Mouse (Mus musculus) kidney, adult 2 months (tissue): ENCODE measurements around the gene Katnal1. TPM values are rescaled to one million over a fixed set of nuclear protein-coding genes. Genes with fewer than 3 reads are reported as not detected.

Source experiments
- DNase-seq: peaks from one replicate; pipeline ENCODE4 v3.0.0; 2021
- H3K27ac ChIP-seq: fragments of 200-500 bp; 2 replicates; pipeline ENCODE4 v1.5.1; 2012; ENCODE audit warnings: low read depth, low read length, control low read depth, inconsistent platforms; ENCODE audit not compliant: insufficient read depth
- H3K27me3 ChIP-seq: fragments of 200-500 bp; replicated peaks from 2 replicates; pipeline ENCODE4 v1.6.1; 2012; ENCODE audit warnings: mild to moderate bottlenecking, moderate library complexity, low read length, inconsistent platforms; ENCODE audit not compliant: control insufficient read depth, insufficient read depth
- H3K36me3 ChIP-seq: fragments of 200-500 bp; 2 replicates; pipeline ENCODE4 v1.6.1; 2012; ENCODE audit warnings: mild to moderate bottlenecking, moderate library complexity, low read length, inconsistent platforms; ENCODE audit not compliant: control insufficient read depth, insufficient read depth
- H3K4me1 ChIP-seq: fragments of 200-500 bp; 2 replicates; pipeline ENCODE4 v1.6.1; 2011; ENCODE audit warnings: low read length; ENCODE audit not compliant: control insufficient read depth, insufficient read depth
- H3K4me3 ChIP-seq: fragments of 200-500 bp; 2 replicates; pipeline ENCODE4 v1.5.1; 2011; ENCODE audit warnings: mild to moderate bottlenecking, low read depth, low read length, control low read depth; ENCODE audit not compliant: insufficient read depth
- CTCF ChIP-seq: fragments of 200-500 bp; conservative IDR thresholded peaks from 2 replicates; pipeline ENCODE4 v1.5.1; 2011; ENCODE audit warnings: low read depth, mild to moderate bottlenecking, control low read depth, low read length, moderate library complexity, mixed read lengths; ENCODE audit not compliant: insufficient read depth, insufficient read length
- POLR2A ChIP-seq: fragments of 200-500 bp; IDR thresholded peaks from one replicate; pipeline ENCODE4 v1.6.1; 2011; ENCODE audit warnings: low read depth, low read length, control low read depth
- WGBS: fragments of 180-500 bp; shearing (Covaris S2); methylation state at CpG from one replicate; pipeline ENCODE4 v1.1.7; 2018; 5-methylcytosine and 5-hydroxymethylcytosine counted together
- polyA plus RNA-seq: library from polyadenylated mRNA; depleted of rRNA; stranded (reverse); fragments of >200 nt; gene quantifications from 2 replicates; pipeline ENCODE4 v1.2.3, GENCODE M21; 2012

Katnal1 gene
- polyA plus RNA-seq, 1 experiment: 6.6 TPM

GRCm38 (mm10) chr5:148927717-148928223 is 1.4 kb downstream of the Katnal1 start:
- DNase-seq: peak; percentile 57
- Histone ChIP-seq H3K4me1 (peaks cover 15% of the 10 kb centered on the region; the same call in 1 of the 2 replicates), H3K27me3 (no peaks in the 10 kb centered on the region), H3K27ac (no peak overlapping the region; the same call in 1 of the 2 replicates), H3K4me3 (peak overlapping the region; percentile 84; the same call in 1 of the 2 replicates), H3K36me3 (no peaks in the 10 kb centered on the region)
- TF ChIP-seq POLR2A (no peak), CTCF (no peak)
- WGBS: 24% methylated on average over 5 of the region's 5 CpGs

GRCm38 (mm10) chr5:148924586-148924985 is 4.5 kb downstream of the Katnal1 start:
- WGBS: 48% methylated on average over 12 of the region's 12 CpGs
- DNase-seq: peak; percentile 66
- TF ChIP-seq POLR2A (no peak), CTCF (no peak)

GRCm38 (mm10) chr5:148924051-148924450 is 5.1 kb downstream of the Katnal1 start:
- no peaks in the 10 kb centered on the region for H3K36me3 ChIP-seq
- no peak for DNase-seq
- no peak overlapping the region for H3K4me3 ChIP-seq
- 57% methylated on average over 9 of the region's 9 CpGs for WGBS
- peaks cover 8% of the 10 kb centered on the region; the same call in 1 of the 2 replicates for H3K4me1 ChIP-seq
- H3K27me3 ChIP-seq: no peaks in the 10 kb centered on the region
- no peak overlapping the region for H3K27ac ChIP-seq
- TF ChIP-seq CTCF: no peak

More at GRCm38 (mm10) chr5:148924586-148924985, 4.5 kb downstream of the Katnal1 start:
- no peaks in the 10 kb centered on the region for H3K36me3 ChIP-seq
- no peak overlapping the region for H3K27ac ChIP-seq
- H3K4me3 ChIP-seq: no peak overlapping the region
- H3K4me1 ChIP-seq: peaks cover 12% of the 10 kb centered on the region; the same call in 1 of the 2 replicates
- no peaks in the 10 kb centered on the region for H3K27me3 ChIP-seq

- H3K4me1 ChIP-seq: peaks cover 7% of the 10 kb centered on the region; the same call in 1 of the 2 replicates
- no peaks in the 10 kb centered on the region for H3K36me3 ChIP-seq
- no peaks in the 10 kb centered on the region for H3K27me3 ChIP-seq
- no peak overlapping the region for H3K4me3 ChIP-seq
- TF ChIP-seq POLR2A: no peak
- TF ChIP-seq CTCF: no peak
- 25% methylated on average over 10 of the region's 10 CpGs for WGBS
- no peak overlapping the region for H3K27ac ChIP-seq
- no peak for DNase-seq
Observed at GRCm38 (mm10) chr5:148923408-148923807, 5.7 kb downstream of the Katnal1 start.

- TF ChIP-seq POLR2A (no peak), CTCF (no peak)
- WGBS: 92% methylated on average over 5 of the region's 5 CpGs
- Histone ChIP-seq H3K27me3 (no peaks in the 10 kb centered on the region), H3K27ac (no peak overlapping the region), H3K4me3 (no peak overlapping the region), H3K36me3 (no peaks in the 10 kb centered on the region), H3K4me1 (peaks cover 7% of the 10 kb centered on the region; the same call in 1 of the 2 replicates)
- DNase-seq: no peak
Observed at GRCm38 (mm10) chr5:148922773-148923172, 6.3 kb downstream of the Katnal1 start.

GRCm38 (mm10) chr5:148918049-148918448 is 11.1 kb downstream of the Katnal1 start:
- TF ChIP-seq POLR2A (no peak), CTCF (no peak)
- H3K36me3 ChIP-seq: peaks cover 4% of the 10 kb centered on the region
- H3K27me3 ChIP-seq: no peaks in the 10 kb centered on the region
- no peak overlapping the region for H3K27ac ChIP-seq
- no peak overlapping the region for H3K4me3 ChIP-seq
- WGBS: 80% methylated on average over 5 of the region's 5 CpGs
- DNase-seq: no peak
- no peaks in the 10 kb centered on the region for H3K4me1 ChIP-seq

GRCm38 (mm10) chr5:148916775-148917174 is 12.3 kb downstream of the Katnal1 start:
- Histone ChIP-seq H3K4me3 (no peak overlapping the region), H3K36me3 (peaks cover 4% of the 10 kb centered on the region), H3K27me3 (no peaks in the 10 kb centered on the region), H3K4me1 (no peaks in the 10 kb centered on the region), H3K27ac (no peak overlapping the region)
- TF ChIP-seq POLR2A (no peak), CTCF (no peak)
- WGBS: 89% methylated on average over 6 of the region's 6 CpGs
- no peak for DNase-seq
